Mouse (Mus musculus) layer of hippocampus, postnatal 10 days (tissue): ENCODE results near the gene Kcne3. TPM values are rescaled to one million over a fixed set of nuclear protein-coding genes. Genes with fewer than 3 reads are reported as not detected.

Experiments used
- total RNA-seq, 2 experiments: library from RNA; stranded (reverse); gene quantifications; 2 replicates each; pipeline ENCODE4 v1.2.3; 2021

Kcne3 gene
- total RNA-seq, 2 experiments from 2014 or later = not detected

Other genes with a start within 250 kb of the Kcne3 start
- 10 to 100 TPM; 19.6 to 25.6 TPM for gene Rnf169, start 196.1 kb upstream of the Kcne3 start, total RNA-seq
- gene Chrdl2, start 170.3 kb upstream of the Kcne3 start, total RNA-seq = under 1 TPM; 0.21 to 0.22 TPM
- 10 to 100 TPM; 28.9 to 30.0 TPM for gene Pold3, start 54.9 kb upstream of the Kcne3 start, total RNA-seq
- gene Lipt2, start 17.2 kb upstream of the Kcne3 start, total RNA-seq = 1 to 10 TPM; 4.5 to 4.7 TPM
- 100 to 1,000 TPM; 355 to 388 TPM for gene Pgm2l1, start 50.9 kb downstream of the Kcne3 start, total RNA-seq
- gene P4ha3, start 109.0 kb downstream of the Kcne3 start, total RNA-seq = 10 to 100 TPM in 1 of 2 experiments, 1 to 10 TPM in 1; 9.2 to 11.4 TPM
- gene C2cd3, start 195.7 kb downstream of the Kcne3 start, total RNA-seq = 10 to 100 TPM; 15.2 to 18.5 TPM
- gene Ppme1, start 195.8 kb downstream of the Kcne3 start, total RNA-seq = 100 to 1,000 TPM; 120 to 123 TPM